Mouse (Mus musculus): ENCODE measurements around the gene Opn4. TPM values are rescaled to one million over a fixed set of nuclear protein-coding genes. Genes with fewer than 3 reads are reported as not detected.

Gene Opn4
- polyA plus RNA-seq, 1 experiment from 2014 or later, result not detected

GRCm38 (mm10) chr14:34562393-34562792, 37.5 kb downstream of the Opn4 start:
- DNase-seq, result no peak

GRCm38 (mm10) chr14:34561647-34562046, 38.3 kb downstream of the Opn4 start:
- H3K27ac ChIP-seq (ENCODE audit: low read depth), result no peak overlapping the region
- H3K4me1 ChIP-seq (ENCODE audit: insufficient read depth), result no peaks in the 10 kb centered on the region
- WGBS (ENCODE audit: insufficient replicate concordance), result 70% methylated on average over 8 of the region's 8 CpGs
- no peaks in the 10 kb centered on the region for H3K27me3 ChIP-seq (ENCODE audit: insufficient read depth, low read length)
- no peaks in the 10 kb centered on the region for H3K9me3 ChIP-seq (ENCODE audit: low read length)
- ATAC-seq (no peak), DNase-seq (no peak)
- no peak overlapping the region for H3K4me2 ChIP-seq (ENCODE audit: low read depth, low read length)
- H3K9ac ChIP-seq (replicated peaks), result no peak overlapping the region
- TF ChIP-seq CTCF (IDR thresholded peaks at IDR 0.05; ENCODE audit: low read depth) (no peak), EP300 (IDR thresholded peaks at IDR 0.05; ENCODE audit: low read depth) (no peak)
- no peak overlapping the region for H3K4me3 ChIP-seq (ENCODE audit: low read depth, low read length)
- no peaks in the 10 kb centered on the region for H3K36me3 ChIP-seq (replicated peaks; ENCODE audit: insufficient read depth, low read length)

More at GRCm38 (mm10) chr14:34562393-34562792, 37.5 kb downstream of the Opn4 start:
- Histone ChIP-seq H3K27me3 (ENCODE audit: insufficient read depth, low read length) (no peaks in the 10 kb centered on the region), H3K9ac (replicated peaks) (no peak overlapping the region), H3K9me3 (ENCODE audit: low read length) (no peaks in the 10 kb centered on the region), H3K36me3 (replicated peaks; ENCODE audit: insufficient read depth, low read length) (no peaks in the 10 kb centered on the region), H3K4me2 (ENCODE audit: low read depth, low read length) (no peak overlapping the region), H3K4me1 (ENCODE audit: insufficient read depth) (no peaks in the 10 kb centered on the region), H3K27ac (ENCODE audit: low read depth) (no peak overlapping the region), H3K4me3 (ENCODE audit: low read depth, low read length) (no peak overlapping the region)
- no peak for ATAC-seq
- TF ChIP-seq EP300 (IDR thresholded peaks at IDR 0.05; ENCODE audit: low read depth), result no peak
- TF ChIP-seq CTCF (IDR thresholded peaks at IDR 0.05; ENCODE audit: low read depth), result no peak
- WGBS (ENCODE audit: insufficient replicate concordance), result 11% methylated on average over 2 of the region's 2 CpGs

DNA sequence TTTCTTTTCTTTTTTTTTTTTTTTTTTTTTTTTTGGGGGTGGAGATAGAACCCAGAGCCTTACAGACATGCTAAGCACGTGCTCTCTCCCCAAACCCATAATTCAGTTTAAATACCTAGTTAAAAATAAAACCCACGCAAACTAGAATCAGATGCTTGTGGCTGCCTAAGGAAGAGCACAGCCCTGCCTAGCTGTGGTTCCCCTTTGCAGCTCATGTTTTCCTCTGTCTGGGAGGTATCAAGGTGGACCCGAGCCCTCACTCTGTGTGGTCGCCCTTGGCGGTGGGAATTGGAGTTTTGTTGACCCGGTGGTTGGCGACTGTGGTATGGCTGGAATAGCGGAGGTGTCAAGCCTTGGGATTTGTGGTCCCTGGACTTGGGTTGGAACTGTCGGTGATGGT, 41.0 kb downstream of the Opn4 start:
- Histone ChIP-seq H3K9ac (replicated peaks) (no peak overlapping the region), H3K36me3 (replicated peaks; ENCODE audit: insufficient read depth, low read length) (no peaks in the 10 kb centered on the region), H3K4me3 (ENCODE audit: low read depth, low read length) (no peak overlapping the region), H3K27ac (ENCODE audit: low read depth) (no peak overlapping the region), H3K27me3 (ENCODE audit: insufficient read depth, low read length) (no peaks in the 10 kb centered on the region), H3K9me3 (ENCODE audit: low read length) (no peaks in the 10 kb centered on the region), H3K4me1 (ENCODE audit: insufficient read depth) (no peaks in the 10 kb centered on the region), H3K4me2 (ENCODE audit: low read depth, low read length) (no peak overlapping the region)
- ATAC-seq (no peak), DNase-seq (no peak)
- 80% methylated on average over 9 of the region's 9 CpGs for WGBS (ENCODE audit: insufficient replicate concordance)
- no peak for TF ChIP-seq EP300 (IDR thresholded peaks at IDR 0.05; ENCODE audit: low read depth)
- no peak for TF ChIP-seq CTCF (IDR thresholded peaks at IDR 0.05; ENCODE audit: low read depth)

DNA sequence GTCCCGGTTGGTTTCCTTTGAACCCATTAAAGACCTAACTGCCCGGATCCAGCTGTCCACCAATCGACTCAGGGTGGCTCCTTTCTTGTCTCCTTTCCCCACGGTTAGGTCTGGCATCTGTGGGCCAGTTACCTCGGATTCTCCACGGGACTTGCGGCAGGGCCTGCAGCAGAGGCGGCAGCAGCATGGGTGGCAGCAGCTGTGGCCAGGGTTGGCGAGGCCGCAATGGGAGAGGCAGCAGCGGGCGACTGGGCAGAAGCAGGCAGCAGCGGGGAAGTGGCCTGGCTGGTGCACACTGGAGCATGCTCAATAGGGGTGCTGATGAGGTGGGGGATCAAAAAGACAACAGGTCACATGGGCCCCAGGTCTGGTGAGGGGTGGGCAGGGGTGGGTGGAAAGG, 44.7 kb downstream of the Opn4 start:
- H3K9me3 ChIP-seq (ENCODE audit: low read length), result no peaks in the 10 kb centered on the region
- WGBS (ENCODE audit: insufficient replicate concordance), result 71% methylated on average over 12 of the region's 13 CpGs
- H3K4me2 ChIP-seq (ENCODE audit: low read depth, low read length), result no peak overlapping the region
- H3K9ac ChIP-seq (replicated peaks), result no peak overlapping the region
- DNase-seq, result no peak
- ATAC-seq, result no peak
- no peak overlapping the region for H3K4me3 ChIP-seq (ENCODE audit: low read depth, low read length)
- no peaks in the 10 kb centered on the region for H3K36me3 ChIP-seq (replicated peaks; ENCODE audit: insufficient read depth, low read length)
- H3K27me3 ChIP-seq (ENCODE audit: insufficient read depth, low read length), result no peaks in the 10 kb centered on the region
- TF ChIP-seq EP300 (IDR thresholded peaks at IDR 0.05; ENCODE audit: low read depth), result no peak
- no peak for TF ChIP-seq CTCF (IDR thresholded peaks at IDR 0.05; ENCODE audit: low read depth)
- no peaks in the 10 kb centered on the region for H3K4me1 ChIP-seq (ENCODE audit: insufficient read depth)
- H3K27ac ChIP-seq (ENCODE audit: low read depth), result no peak overlapping the region

- Histone ChIP-seq H3K4me3 (ENCODE audit: low read depth, low read length) (no peak overlapping the region), H3K4me2 (ENCODE audit: low read depth, low read length) (no peak overlapping the region), H3K36me3 (replicated peaks; ENCODE audit: insufficient read depth, low read length) (no peaks in the 10 kb centered on the region), H3K9ac (replicated peaks) (no peak overlapping the region), H3K27me3 (ENCODE audit: insufficient read depth, low read length) (peaks cover 2% of the 10 kb centered on the region; the same call in 1 of the 2 replicates), H3K27ac (ENCODE audit: low read depth) (no peak overlapping the region), H3K4me1 (ENCODE audit: insufficient read depth) (no peaks in the 10 kb centered on the region), H3K9me3 (ENCODE audit: low read length) (no peaks in the 10 kb centered on the region)
- WGBS (ENCODE audit: insufficient replicate concordance), result 51% methylated on average over 3 of the region's 3 CpGs
- DNase-seq (no peak), ATAC-seq (peak; percentile 22; the same call in 1 of the 2 replicates)
- TF ChIP-seq CTCF (IDR thresholded peaks at IDR 0.05; ENCODE audit: low read depth) (no peak), EP300 (IDR thresholded peaks at IDR 0.05; ENCODE audit: low read depth) (no peak)
Observed at GRCm38 (mm10) chr14:34554047-34554446, 45.9 kb downstream of the Opn4 start.

- no peak overlapping the region for H3K4me3 ChIP-seq (ENCODE audit: low read depth, low read length)
- 56% methylated on average over 6 of the region's 6 CpGs for WGBS (ENCODE audit: insufficient replicate concordance)
- peaks cover 3% of the 10 kb centered on the region; the same call in 1 of the 2 replicates for H3K4me1 ChIP-seq (ENCODE audit: insufficient read depth)
- no peak overlapping the region for H3K27ac ChIP-seq (ENCODE audit: low read depth)
- DNase-seq (no peak), ATAC-seq (no peak)
- H3K9me3 ChIP-seq (ENCODE audit: low read length), result no peaks in the 10 kb centered on the region
- no peak overlapping the region for H3K4me2 ChIP-seq (ENCODE audit: low read depth, low read length)
- no peaks in the 10 kb centered on the region for H3K36me3 ChIP-seq (replicated peaks; ENCODE audit: insufficient read depth, low read length)
- H3K9ac ChIP-seq (replicated peaks), result no peak overlapping the region
- TF ChIP-seq EP300 (IDR thresholded peaks at IDR 0.05; ENCODE audit: low read depth), result no peak
- peaks cover 8% of the 10 kb centered on the region; the same call in 1 of the 2 replicates for H3K27me3 ChIP-seq (ENCODE audit: insufficient read depth, low read length)
Observed at GRCm38 (mm10) chr14:34553470-34553869, 46.5 kb downstream of the Opn4 start.

DNA sequence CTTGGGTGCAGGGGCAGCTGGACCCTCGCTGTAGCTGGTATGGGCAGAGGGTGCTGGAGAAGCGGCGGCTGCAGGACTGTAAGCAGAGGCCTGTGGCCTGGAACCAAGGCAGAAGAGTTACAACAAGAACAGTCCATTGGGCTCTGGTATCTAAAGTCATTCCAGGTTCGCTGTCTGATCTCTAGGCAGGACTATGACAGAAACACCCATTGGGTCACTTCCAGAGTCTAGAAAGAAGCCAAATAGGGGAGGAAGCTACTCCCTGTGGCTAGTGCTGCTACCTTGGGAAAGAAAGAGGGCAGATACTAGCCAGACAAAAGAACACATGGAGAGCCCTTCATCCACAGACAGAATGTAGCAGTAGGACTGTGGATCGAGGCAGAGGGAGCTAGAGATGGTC, 47.7 kb downstream of the Opn4 start:
- no peaks in the 10 kb centered on the region for H3K36me3 ChIP-seq (replicated peaks; ENCODE audit: insufficient read depth, low read length)
- no peaks in the 10 kb centered on the region for H3K9me3 ChIP-seq (ENCODE audit: low read length)
- no peak overlapping the region for H3K27ac ChIP-seq (ENCODE audit: low read depth)
- H3K27me3 ChIP-seq (ENCODE audit: insufficient read depth, low read length), result peaks cover 17% of the 10 kb centered on the region
- no peak for DNase-seq
- H3K4me2 ChIP-seq (ENCODE audit: low read depth, low read length), result no peak overlapping the region
- H3K4me1 ChIP-seq (ENCODE audit: insufficient read depth), result peaks cover 3% of the 10 kb centered on the region; the same call in 1 of the 2 replicates
- WGBS (ENCODE audit: insufficient replicate concordance), result 72% methylated on average over 5 of the region's 5 CpGs
- H3K9ac ChIP-seq (replicated peaks), result no peak overlapping the region
- no peak overlapping the region for H3K4me3 ChIP-seq (ENCODE audit: low read depth, low read length)
- ATAC-seq, result no peak
- TF ChIP-seq CTCF (IDR thresholded peaks at IDR 0.05; ENCODE audit: low read depth) (no peak), EP300 (IDR thresholded peaks at IDR 0.05; ENCODE audit: low read depth) (no peak)
